Mouse (Mus musculus) telencephalon, adult 2 months (tissue): ENCODE measurements at regions not wholly inside any gene's neighbourhood (a gene's known extent, or its start where the extent isn't known, plus 50 kb on each side); places are given as distances from the start of the nearest gene placed in this dataset.
A peak's percentile ranks its signal among the peaks of the same experiment; 100 is the strongest.

Experiments used
- DNase-seq: peaks from one replicate; pipeline ENCODE4 v3.0.0-alpha.2; 2011; ENCODE audit warnings: low read depth, low spot score

GRCm38 (mm10) chr12:106582760-106583159 lies 572.7 kb downstream of the Vrk1 start:
- DNase-seq, result peak; percentile 54

- DNase-seq, result no peak
Observed at GRCm38 (mm10) chr12:106585626-106586025, 575.6 kb downstream of the Vrk1 start.

DNA sequence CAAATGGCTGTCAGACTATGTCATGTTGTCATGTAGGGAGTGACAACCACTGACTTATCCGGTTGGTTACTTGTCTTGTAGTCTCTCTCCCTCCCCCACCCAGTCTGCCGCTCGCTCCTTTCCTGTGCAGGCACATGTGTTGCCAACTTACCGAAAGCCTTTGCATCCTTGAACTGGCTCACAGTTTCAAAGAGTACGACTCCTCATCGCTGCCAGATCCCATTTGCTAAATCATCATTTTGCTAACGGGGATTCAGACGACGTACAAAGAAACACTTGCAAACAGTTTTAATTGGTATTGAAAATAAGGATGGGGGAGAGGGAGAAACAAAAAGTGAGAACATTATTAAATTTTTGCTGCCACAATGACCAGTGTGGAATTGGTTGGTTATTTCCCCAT lies 582.7 kb downstream of the Vrk1 start:
- no peak for DNase-seq

DNA sequence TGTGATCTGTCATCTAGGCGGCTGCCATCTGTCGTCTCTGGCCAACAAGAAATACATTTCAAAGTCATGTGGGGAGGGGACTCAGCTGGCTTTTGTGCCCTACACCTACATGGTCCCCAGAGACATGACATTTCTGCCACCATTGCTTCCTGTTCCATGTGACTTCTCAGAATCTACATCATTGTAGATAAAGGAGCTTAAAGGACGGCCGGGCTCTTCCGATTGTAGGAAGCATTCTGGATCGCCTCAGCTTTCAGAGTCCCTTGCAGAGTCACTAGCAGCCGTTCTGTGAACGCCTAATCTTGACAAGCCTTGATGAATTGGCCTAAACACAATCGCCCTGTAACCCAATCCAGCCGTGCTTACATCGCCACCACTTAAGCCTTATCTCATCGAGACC lies 587.6 kb downstream of the Vrk1 start:
- no peak for DNase-seq

DNA sequence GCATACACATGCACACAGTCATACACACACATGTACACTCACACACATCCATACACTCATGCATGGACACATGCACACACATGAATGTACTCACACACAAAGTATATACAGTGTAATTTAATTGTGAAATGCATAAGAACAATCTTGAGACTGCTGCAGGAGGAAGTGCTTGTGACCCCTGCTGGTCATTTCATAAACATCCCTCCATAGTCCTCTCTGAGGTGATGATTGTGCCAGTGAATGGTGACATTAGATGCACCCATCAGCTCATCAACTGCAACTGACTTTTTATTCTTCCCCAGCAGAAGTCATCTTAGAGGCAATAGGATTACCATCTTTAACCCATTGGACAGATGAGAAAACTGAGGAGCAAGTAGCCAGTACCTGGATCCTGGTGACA lies 597.2 kb downstream of the Vrk1 start:
- DNase-seq, result no peak

DNA sequence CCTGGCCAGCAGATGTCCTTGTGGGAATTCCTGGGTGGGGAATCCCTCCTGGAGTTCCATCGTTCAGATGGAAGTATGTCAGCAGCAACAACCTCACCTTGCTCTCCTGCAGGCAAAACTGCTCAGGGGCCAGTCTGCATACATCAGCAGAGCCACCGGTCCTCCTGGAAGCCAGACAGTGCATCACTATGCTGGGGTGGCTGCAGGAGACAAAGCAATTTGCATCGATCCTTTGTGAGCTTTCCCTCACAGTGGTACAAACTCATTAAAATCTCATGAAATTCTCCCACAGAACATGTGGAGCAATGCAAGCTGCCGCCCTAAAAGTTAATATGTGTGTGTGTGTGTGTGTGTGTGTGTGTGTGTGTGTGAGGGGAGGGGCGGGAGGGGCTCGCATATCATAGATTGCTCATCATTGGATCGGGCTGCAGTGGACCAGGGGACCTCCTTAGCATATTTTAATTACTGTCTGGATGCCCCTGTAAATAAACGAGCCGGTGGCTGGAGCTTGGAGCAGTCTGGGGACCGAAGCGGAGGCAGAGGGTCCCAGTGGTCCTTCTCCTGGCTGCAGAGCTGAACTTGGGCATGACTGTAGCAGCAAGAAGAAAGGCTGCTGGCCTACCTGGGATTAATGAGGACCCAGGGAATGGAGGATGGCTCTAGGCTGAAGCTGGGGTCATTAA lies 597.8 kb downstream of the Vrk1 start:
- no peak for DNase-seq

- no peak for DNase-seq
Observed at GRCm38 (mm10) chr12:106618684-106619083, 608.7 kb downstream of the Vrk1 start.

DNA sequence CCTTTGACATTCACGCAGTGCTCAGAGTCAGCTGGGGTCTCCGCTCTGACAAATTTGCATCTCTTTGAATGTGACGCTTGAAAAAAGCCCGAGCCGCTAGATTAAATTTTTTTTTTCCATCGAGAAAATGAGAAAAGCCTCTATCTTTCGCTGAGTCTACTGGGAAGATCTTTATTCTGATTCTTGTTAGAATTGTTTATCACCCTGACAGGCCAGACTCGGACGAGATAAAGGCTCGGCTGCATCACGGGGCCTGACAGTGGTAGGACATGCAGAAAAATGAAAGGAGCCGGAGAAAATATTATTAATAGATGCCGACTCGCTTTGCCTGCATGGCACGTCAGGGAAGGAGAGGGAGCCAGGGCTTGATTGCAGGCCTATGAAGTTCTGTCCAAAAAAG lies 616.8 kb downstream of the Vrk1 start:
- DNase-seq, result no peak

- DNase-seq, result no peak
Observed at GRCm38 (mm10) chr12:106632566-106632965, 622.5 kb downstream of the Vrk1 start.

DNA sequence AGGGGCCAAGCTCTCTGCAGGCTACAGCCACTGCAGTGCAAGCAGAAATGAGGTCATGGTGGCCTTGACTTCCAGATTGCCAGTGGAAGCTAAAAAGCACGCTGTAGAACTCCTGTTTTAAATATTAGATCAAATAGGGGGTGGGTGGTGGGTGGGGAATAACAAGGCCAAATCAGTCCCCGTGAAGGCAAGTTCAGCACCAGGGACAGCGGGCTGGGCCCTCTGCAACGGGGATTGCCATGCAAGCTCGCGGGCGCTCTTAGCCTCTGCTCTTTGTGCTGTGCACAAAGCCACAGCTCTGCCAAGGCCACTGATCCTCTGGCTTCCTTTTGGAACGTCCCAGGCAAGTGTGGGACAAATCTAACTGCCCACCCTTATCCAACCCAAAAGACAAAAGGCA lies 623.1 kb downstream of the Vrk1 start:
- no peak for DNase-seq

DNA sequence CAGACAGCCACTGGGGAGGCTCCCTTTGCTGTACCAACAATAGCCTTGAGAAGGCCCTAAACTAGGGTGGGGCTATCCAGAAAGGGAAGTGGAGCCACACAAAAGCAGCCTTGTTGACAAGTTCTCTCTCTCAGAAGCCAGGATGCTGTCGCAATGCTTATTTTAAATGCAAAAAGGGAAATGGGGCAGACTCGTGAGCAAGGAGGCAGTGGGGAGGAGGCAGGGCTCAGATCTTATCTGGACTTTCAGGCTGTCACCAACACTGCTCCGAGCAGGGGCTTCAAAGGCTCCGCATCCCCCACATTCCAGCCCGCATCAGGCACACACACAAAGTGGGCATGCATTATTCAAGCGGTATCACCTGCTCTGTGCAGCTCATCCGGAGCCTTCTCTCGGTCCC lies 648.3 kb downstream of the Vrk1 start:
- no peak for DNase-seq

GRCm38 (mm10) chr12:106673232-106673766 lies 663.3 kb downstream of the Vrk1 start:
- no peak for DNase-seq

- no peak for DNase-seq
Observed at GRCm38 (mm10) chr12:106674741-106675140, 664.7 kb downstream of the Vrk1 start.

GRCm38 (mm10) chr12:106676136-106676535 lies 666.1 kb downstream of the Vrk1 start:
- no peak for DNase-seq

DNA sequence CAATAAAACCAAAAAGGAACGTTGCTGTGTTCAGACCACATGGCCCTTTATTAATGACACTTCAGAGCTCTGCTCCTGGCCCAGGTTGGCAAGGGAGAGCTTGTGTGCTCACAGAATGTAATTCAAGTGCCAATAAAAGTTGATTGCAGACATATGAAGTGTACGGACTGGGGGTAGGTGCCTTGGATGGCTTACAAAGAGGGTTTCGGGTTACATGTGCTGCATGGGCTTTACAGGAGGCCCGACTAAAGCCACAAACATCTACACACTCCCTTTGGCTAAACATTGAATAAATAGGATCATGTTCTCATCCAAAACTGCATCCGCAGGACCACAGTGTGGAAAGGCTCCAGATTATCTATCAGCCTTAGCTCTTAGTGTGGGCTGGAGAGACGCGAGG lies 666.5 kb downstream of the Vrk1 start:
- no peak for DNase-seq

DNA sequence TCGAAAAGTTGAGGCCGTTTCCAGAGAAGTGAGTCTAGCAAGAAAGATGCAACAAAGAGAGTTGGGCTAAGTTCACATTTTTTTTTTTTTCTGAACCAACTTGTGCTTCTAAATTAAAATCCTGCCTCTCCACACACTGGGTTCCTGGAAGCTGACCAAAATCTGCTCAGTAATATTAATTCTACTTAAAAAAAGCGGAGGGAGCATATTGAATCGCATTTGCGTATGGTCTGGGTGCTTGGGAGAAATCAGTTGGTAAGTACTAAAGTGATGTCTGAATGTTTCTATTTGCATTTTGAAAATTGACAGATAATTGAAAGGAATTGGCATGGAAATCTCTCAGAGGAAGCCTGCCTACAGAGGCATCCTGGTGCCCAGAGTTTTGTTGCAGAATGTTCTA lies 676.0 kb downstream of the Vrk1 start:
- peak; percentile 41 for DNase-seq

DNA sequence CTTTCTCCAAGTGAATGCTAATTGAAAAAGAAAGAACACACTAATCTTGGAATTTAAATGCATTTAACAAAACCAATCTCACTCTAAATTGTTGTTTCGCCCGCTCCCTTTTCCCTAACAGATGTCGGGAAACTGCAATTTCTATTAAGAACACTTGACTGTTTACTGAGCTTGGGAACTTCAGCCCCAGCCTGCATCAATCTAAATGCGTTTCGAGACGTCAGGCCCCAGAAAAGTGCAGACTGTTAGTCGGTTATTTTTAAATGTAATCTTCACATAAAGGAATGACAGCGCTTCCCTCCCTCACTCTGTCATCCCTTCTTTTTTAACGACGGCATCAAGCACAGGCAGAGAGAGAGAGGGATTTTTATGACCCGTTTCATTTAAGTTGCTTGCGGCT lies 677.7 kb downstream of the Vrk1 start:
- peak; percentile 41 for DNase-seq

DNA sequence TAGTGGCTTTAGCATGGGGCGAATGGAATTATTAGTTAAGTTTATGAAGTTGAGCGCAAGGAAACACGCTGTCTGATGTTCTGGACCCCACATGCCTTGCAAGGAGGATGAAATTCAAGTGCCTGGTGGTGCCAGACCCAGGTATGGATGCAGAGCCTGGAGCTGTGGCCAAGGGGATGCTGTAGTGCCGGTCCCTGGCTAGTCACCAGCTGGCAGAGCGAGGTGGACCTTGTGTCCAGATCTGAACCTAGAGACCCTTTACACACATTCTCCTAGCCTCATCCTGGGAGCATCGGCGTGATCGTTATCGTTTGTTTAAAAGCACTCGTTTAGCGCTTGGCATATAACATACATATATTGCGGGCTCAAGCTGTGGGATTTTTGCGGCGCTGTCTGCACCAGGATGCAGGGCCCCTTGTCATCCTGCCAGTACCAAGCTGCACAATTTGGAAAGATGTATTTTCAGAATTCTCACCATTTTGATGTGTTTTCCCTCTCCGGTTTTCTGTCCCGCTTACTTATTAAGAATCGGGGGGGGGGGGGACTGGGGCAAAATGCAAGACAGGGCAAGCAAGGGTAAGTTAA lies 678.2 kb downstream of the Vrk1 start:
- DNase-seq, result no peak

GRCm38 (mm10) chr12:106702958-106703357 lies 692.9 kb downstream of the Vrk1 start:
- no peak for DNase-seq

GRCm38 (mm10) chr12:106721271-106722009 lies 711.4 kb downstream of the Vrk1 start:
- no peak for DNase-seq

- DNase-seq, result no peak
Observed at GRCm38 (mm10) chr12:106722010-106722362, 712.0 kb downstream of the Vrk1 start.

DNA sequence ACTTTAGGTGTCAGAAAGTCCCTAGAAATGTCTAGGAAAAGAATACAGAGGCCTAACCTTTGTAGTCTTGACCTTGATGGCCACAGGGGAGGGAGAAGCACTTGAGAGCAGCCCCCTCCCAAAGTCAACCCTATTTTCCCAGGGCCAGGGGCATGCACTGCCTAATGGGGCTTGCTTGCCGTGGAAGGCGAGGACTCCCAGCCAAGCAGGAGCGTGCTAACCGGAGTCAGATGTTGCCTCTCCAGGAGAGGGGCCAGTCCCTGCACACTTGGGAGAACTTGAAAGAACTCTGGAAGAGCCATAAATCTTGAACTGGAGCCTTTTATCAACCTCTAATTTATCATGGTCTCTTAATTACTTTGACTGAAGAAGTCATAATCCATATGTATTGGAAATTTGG lies 712.7 kb downstream of the Vrk1 start:
- no peak for DNase-seq

GRCm38 (mm10) chr12:106726920-106727319 lies 716.9 kb downstream of the Vrk1 start:
- no peak for DNase-seq
